Mouse (Mus musculus) liver, adult 2 months (tissue): ENCODE results near the gene Rgcc.

Experiments used
- CTCF ChIP-seq: fragments of 200-500 bp; IDR thresholded peaks from 2 replicates; pipeline ENCODE4 v1.5.1; 2011; ENCODE audit warnings: low read depth, low read length, control low read depth
- POLR2A ChIP-seq: fragments of 200-500 bp; IDR thresholded peaks from 2 replicates; pipeline ENCODE4 v1.6.1; 2011; ENCODE audit warnings: low read length, control low read depth; ENCODE audit not compliant: insufficient read depth; ENCODE audit errors: extremely low read depth

- TF ChIP-seq CTCF, result no peak
- no peak for TF ChIP-seq POLR2A
Observed at GRCm38 (mm10) chr14:79303150-79303549, 1.7 kb upstream of the Rgcc start.
